Mouse (Mus musculus) cerebellum, adult 2 months (tissue): ENCODE measurements around the gene Mfn2. TPM values are rescaled to one million over a fixed set of nuclear protein-coding genes. Genes with fewer than 3 reads are reported as not detected.

Source experiments
- DNase-seq, 2 experiments: peaks; one replicate each; pipeline ENCODE4 v3.0.0; 2021
- H3K27ac ChIP-seq: fragments of 200-500 bp; 2 replicates; pipeline ENCODE4 v1.5.1; 2012; ENCODE audit warnings: low read length, control low read depth, inconsistent platforms; ENCODE audit not compliant: insufficient read depth
- H3K27me3 ChIP-seq: fragments of 200-500 bp; 2 replicates; pipeline ENCODE4 v1.6.1; 2012; ENCODE audit warnings: inconsistent platforms, mild to moderate bottlenecking, low read length, moderate library complexity; ENCODE audit not compliant: control insufficient read depth, insufficient read depth
- H3K4me1 ChIP-seq: fragments of 200-500 bp; 2 replicates; pipeline ENCODE4 v1.6.1; 2011; ENCODE audit warnings: low read length; ENCODE audit not compliant: control insufficient read depth, insufficient read depth
- H3K4me3 ChIP-seq: fragments of 200-500 bp; replicated peaks from 2 replicates; pipeline ENCODE3; 2011; ENCODE audit warnings: mild to moderate bottlenecking, low read depth, low read length, control low read depth; ENCODE audit not compliant: insufficient read depth
- CTCF ChIP-seq: fragments of 200-500 bp; IDR thresholded peaks from 2 replicates; pipeline ENCODE4 v1.5.1; 2011; ENCODE audit warnings: low read depth, mild to moderate bottlenecking, control low read depth, low read length, moderate library complexity, borderline replicate concordance; ENCODE audit not compliant: insufficient read depth
- POLR2A ChIP-seq: fragments of 200-500 bp; IDR thresholded peaks from 2 replicates; pipeline ENCODE4 v1.6.1; 2011; ENCODE audit warnings: low read length, control low read depth, borderline replicate concordance; ENCODE audit not compliant: insufficient read depth
- WGBS: fragments of 180-500 bp; shearing (Covaris S2); methylation state at CpG from one replicate; pipeline ENCODE4 v1.1.7; 2018; 5-methylcytosine and 5-hydroxymethylcytosine counted together
- polyA plus RNA-seq: library from polyadenylated mRNA; depleted of rRNA; stranded (reverse); fragments of >200 nt; gene quantifications from 2 replicates; pipeline ENCODE4 v1.2.3, GENCODE M21; 2012

The Mfn2 gene
- polyA plus RNA-seq, 1 experiment, result 113 TPM

DNA sequence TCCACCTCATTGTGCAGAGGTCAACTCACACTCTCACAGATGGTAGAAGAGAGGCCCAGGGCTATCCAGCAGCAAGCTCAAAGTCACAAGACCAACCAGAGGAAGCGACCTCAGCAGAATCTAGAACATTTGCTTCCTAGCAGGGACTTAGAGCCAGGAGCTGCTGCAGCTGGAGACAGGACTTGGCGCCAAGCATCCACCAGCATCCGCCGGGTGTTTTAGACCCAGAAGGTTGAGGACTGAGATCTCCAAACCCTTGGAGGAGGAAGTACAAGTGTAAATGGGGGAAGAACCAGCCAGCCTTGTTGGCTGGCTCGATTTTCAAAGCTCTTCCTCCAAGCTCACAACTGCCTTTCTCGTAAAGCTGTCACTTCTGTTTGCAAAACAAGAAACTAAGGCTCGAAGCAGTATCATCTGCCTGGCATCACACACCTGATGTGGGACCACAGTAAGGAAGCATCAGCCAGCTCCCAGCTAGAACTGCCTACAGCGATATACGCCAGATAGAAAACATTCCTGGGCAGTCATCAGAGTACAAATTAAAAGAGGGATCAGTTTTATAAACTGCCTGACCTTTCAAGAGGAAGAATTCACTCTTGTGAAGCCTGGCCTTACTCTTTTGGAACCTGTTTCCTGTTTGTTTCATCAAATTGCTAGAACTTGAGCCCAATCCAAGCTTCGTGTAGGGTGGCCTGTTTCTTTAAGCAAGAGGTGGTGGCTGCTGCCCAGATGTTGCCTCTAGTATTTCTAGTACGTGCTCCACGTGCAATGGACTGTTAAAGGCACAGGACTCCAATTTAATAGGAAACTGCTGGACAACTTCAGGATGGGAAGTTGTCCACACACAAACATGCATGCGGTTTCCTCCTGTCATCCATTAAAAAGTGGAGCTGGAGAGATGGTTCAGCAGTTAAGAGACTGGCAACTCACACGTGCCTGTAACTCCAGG, 33.9 kb upstream of the Mfn2 start:
- Histone ChIP-seq H3K27me3 (no peaks in the 10 kb centered on the region), H3K27ac (no peak overlapping the region), H3K4me3 (no peak overlapping the region), H3K4me1 (peaks cover 6% of the 10 kb centered on the region)
- DNase-seq, result no peak
- WGBS, result 71% methylated on average over 14 of the region's 14 CpGs
- TF ChIP-seq POLR2A, result no peak
- TF ChIP-seq CTCF, result no peak

DNA sequence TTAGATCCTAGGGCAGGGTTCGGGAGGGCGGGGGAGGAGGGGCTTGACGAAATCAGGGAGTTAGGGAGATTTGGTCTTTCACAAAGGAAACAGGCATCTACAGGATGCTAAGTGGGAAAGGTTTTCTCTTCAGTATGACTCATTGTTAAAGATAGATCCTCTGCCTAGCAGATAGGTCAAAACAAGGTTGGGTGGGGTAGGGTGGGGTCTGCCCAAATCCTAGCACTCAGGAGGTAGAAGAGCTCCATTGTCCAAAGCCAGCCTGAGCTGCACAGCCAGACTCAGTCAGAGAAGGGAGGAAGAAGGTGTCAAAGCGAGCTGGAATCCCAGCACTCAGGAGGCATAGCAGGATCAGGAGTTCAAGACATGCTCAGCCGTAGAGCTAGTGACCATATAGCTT, 33.0 kb upstream of the Mfn2 start:
- no peak for TF ChIP-seq CTCF
- no peak for TF ChIP-seq POLR2A
- H3K4me3 ChIP-seq, result no peak overlapping the region
- no peak for DNase-seq
- 76% methylated on average over 5 of the region's 5 CpGs for WGBS
- H3K4me1 ChIP-seq, result peaks cover 6% of the 10 kb centered on the region
- H3K27me3 ChIP-seq, result no peaks in the 10 kb centered on the region
- H3K27ac ChIP-seq, result no peak overlapping the region

DNA sequence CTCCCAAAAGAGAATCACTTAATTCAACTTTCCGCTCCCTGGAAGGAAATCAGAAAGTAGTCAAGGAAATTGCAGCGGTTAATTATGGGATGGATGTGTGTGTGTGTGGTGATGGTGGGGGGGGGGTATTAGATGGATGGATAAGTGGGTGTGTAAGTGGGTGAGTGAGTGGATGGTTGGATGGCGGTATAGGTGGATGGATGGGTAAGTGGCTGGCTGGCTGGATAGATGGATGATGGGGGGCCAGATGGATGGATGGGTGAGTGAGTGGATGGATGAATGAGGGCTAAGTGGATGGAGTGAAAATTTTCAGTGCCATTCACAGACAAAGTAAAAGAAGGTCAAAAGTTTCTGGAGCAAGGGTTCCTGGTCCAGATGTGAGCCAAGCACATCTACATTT, 32.5 kb upstream of the Mfn2 start:
- no peak for DNase-seq
- 40% methylated on average over 3 of the region's 3 CpGs for WGBS
- peak overlapping the region; percentile 69 for H3K4me3 ChIP-seq
- TF ChIP-seq CTCF (no peak), POLR2A (no peak)
- peaks cover 6% of the 10 kb centered on the region for H3K4me1 ChIP-seq
- H3K27me3 ChIP-seq, result no peaks in the 10 kb centered on the region
- no peak overlapping the region for H3K27ac ChIP-seq

DNA sequence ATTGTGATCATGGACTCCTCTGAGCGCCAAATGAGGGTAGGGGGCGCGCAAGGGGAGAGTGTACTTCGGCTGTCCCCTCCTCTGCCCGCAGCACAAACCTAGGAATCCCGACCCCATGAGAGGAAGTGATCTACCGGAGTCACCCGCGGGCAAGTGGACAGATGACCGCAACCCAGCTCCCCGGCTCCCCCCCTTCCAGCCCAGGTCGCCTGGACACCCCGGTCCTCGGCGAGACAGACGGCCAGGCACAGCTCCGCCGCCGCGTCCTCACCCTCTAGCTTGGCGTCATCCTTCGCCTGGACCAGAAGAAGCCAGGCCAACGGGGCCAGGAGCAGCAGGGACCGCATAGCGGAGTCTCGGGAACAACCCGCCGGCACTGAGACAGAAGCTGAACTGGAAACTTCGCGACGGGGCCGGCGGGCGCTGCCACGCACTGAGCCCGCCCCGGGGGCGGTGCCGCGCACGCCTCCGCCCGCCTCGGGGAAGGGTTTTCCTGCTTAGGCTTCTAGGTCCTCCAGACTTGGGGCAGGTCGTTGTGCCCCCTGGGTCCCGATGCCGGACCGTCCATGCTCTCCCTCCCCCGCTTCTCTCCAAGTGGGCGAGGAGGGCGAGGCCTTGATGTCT, 31.9 kb upstream of the Mfn2 start, which contains the start of gene Plod1:
Gene Plod1, minus strand, starts transcription at position 437 of the 624 bp plus-strand sequence.
- TF ChIP-seq CTCF, result no peak
- TF ChIP-seq POLR2A, result peak; percentile 51; the same call in 1 of the 2 replicates
- H3K4me3 ChIP-seq, result peak within 1 kb of the TSS; percentile 69
- DNase-seq, result peak; percentile 74 to 78
- no peak within 1 kb of the TSS; the same call in 1 of the 2 replicates for H3K27ac ChIP-seq
- under 1% methylated on average over 51 of the region's 51 CpGs for WGBS
- H3K27me3 ChIP-seq, result no peaks in the 10 kb centered on the region
- no peaks in the 10 kb centered on the region for H3K4me1 ChIP-seq

DNA sequence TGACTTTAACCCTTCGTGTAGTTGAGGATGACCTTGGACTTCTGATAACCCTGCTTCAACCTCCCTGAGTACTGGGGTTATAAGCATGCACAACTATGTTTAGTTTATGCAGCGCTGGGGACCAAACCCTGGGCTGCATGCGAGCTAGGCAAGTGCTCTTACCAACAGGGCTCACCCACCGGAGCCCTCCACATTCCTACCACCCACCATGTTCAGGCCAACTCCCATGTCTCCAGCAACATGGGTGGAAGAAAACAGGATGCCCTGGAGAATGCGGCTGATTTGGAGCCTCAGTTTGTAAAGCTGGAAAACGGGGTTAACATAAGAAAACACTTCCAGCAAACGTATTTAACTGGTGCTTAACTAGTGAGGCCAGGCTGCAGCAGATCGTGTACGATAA, 31.4 kb upstream of the Mfn2 start:
- TF ChIP-seq CTCF (no peak), POLR2A (no peak)
- Histone ChIP-seq H3K4me1 (no peaks in the 10 kb centered on the region), H3K27ac (no peak overlapping the region), H3K27me3 (no peaks in the 10 kb centered on the region), H3K4me3 (peak overlapping the region; percentile 69)
- 22% methylated on average over 9 of the region's 9 CpGs for WGBS
- no peak for DNase-seq

DNA sequence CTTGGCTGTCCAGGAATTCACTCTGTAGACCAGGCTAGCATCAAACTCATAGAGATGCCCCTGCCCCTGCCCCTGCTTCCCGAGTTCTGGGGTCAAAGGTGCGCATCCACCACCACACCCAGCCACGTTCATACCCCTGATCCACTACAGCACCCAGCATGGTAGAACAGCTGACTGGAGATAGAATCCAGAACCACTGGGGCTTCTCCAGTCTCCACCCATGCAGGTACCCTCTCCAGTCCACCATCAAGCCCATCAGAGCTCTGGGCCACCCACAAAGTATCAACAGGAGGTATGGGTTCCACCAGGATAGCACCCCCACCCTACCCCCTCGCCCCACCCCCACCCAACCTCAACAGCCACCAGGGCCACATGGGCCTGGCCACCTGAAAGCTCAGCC, 30.1 kb upstream of the Mfn2 start:
- H3K27me3 ChIP-seq, result no peaks in the 10 kb centered on the region
- H3K27ac ChIP-seq, result no peak overlapping the region
- no peaks in the 10 kb centered on the region for H3K4me1 ChIP-seq
- DNase-seq, result no peak
- no peak overlapping the region for H3K4me3 ChIP-seq
- TF ChIP-seq CTCF (no peak), POLR2A (no peak)
- 81% methylated on average over 4 of the region's 4 CpGs for WGBS

DNA sequence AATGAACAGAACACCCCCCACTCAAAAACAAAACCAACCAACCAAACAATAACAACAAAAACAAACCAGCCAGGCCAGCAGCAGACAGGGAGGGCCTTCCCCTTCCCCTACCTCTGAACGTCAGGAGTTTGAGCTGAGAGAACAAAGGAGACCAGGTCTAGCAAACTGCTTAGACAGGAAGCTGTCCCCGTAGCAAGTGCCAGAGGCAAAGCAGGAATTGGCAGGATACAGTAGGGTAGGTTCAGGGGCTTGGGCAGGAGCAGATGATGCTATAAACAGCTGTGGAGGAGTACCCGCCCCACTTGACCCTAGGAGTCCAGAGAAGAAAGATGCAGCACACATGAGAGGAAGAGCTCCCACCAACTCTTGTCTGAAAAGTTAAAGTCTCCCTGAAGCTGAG, 29.6 kb upstream of the Mfn2 start:
- TF ChIP-seq POLR2A (no peak), CTCF (no peak)
- no peak for DNase-seq
- no peaks in the 10 kb centered on the region for H3K27me3 ChIP-seq
- no peak overlapping the region for H3K4me3 ChIP-seq
- WGBS, result 50% methylated on average over 3 of the region's 3 CpGs
- no peak overlapping the region for H3K27ac ChIP-seq
- no peaks in the 10 kb centered on the region for H3K4me1 ChIP-seq
